Mouse (Mus musculus) CH12.LX (cell line): Measurements from ENCODE around the gene Dse.

Experiments used
- CTCF ChIP-seq, 2 experiments: IDR thresholded peaks in 1 of 2; conservative IDR thresholded peaks in 1 of 2; 2 replicates each; pipeline ENCODE4 v1.5.1; 2011 to 2012; ENCODE audit warnings: low read depth in 2 of 2, low read length in 2 of 2, improper control_type of control experiment in 1 of 2, inconsistent platforms in 1 of 2, mild to moderate bottlenecking in 1 of 2, moderate library complexity in 1 of 2
- E2F4 ChIP-seq: IDR thresholded peaks from 2 replicates; pipeline ENCODE4 v1.6.1; 2011; ENCODE audit warnings: low read depth, low read length, improper control_type of control experiment; ENCODE audit not compliant: insufficient replicate concordance
- EP300 ChIP-seq: IDR thresholded peaks from 2 replicates; pipeline ENCODE4 v1.6.1; 2011; ENCODE audit warnings: low read length, improper control_type of control experiment
- KAT2A ChIP-seq: IDR thresholded peaks from 2 replicates; pipeline ENCODE4 v1.6.1; 2012; ENCODE audit warnings: low read length, improper control_type of control experiment, inconsistent platforms; ENCODE audit not compliant: insufficient replicate concordance

DNA sequence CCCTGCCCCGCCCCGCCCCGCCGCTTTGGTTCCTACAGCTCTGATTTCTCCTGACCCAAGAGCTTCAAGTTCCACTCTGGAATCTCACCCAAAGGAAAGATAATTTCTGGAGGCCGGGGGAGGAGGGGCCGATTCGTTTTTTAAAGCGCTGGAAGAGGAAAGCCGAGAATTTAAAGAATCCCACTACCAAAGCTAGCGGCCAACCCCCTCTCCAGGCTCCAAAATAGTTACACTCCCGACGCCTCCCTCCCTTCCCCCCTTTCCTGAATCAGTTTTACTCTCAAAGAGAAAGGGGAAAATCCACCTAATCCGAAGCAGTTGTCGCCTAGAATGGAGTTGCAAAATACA, at the start of gene Dse:
- TF ChIP-seq CTCF (conservative IDR thresholded peaks at IDR 0.05 in 1 of 2, IDR thresholded peaks at IDR 0.05 in 1 of 2; ENCODE audit: low read depth in 2 of 2, low read length in 2 of 2) (no peak), EP300 (no peak), E2F4 (no peak), KAT2A (no peak)
